Mouse (Mus musculus): ENCODE data around the gene Slc35a3. TPM values are rescaled to one million over a fixed set of nuclear protein-coding genes. Genes with fewer than 3 reads are reported as not detected.

Gene Slc35a3
- polyA plus RNA-seq, 1 experiment from 2014 or later, result 15.3 TPM

GRCm38 (mm10) chr3:116638572-116638971 lies 74.1 kb downstream of the Slc35a3 start:
- Histone ChIP-seq H3K27me3 (replicated peaks; ENCODE audit: control insufficient read depth, insufficient read depth, low read length) (no peaks in the 10 kb centered on the region), H3K4me1 (replicated peaks; ENCODE audit: control insufficient read depth, insufficient read depth, low read length) (no peaks in the 10 kb centered on the region), H3K9ac (ENCODE audit: low read length) (no peak overlapping the region), H3K4me3 (ENCODE audit: low read depth, low read length) (no peak overlapping the region), H3K9me3 (ENCODE audit: control insufficient read depth, low read length) (no peaks in the 10 kb centered on the region), H3K4me2 (ENCODE audit: low read length) (no peak overlapping the region), H3K36me3 (ENCODE audit: control insufficient read depth, insufficient read depth, low read length) (peaks cover 95% of the 10 kb centered on the region), H3K27ac (ENCODE audit: low read depth) (no peak overlapping the region)
- 83% methylated on average over 7 of the region's 7 CpGs for WGBS
- DNase-seq (ENCODE audit: low spot score) (no peak), ATAC-seq (replicated peaks; ENCODE audit: low FRiP score, low TSS enrichment, low read depth) (no peak)

- Histone ChIP-seq H3K27me3 (replicated peaks; ENCODE audit: control insufficient read depth, insufficient read depth, low read length) (no peaks in the 10 kb centered on the region), H3K9ac (ENCODE audit: low read length) (no peak overlapping the region), H3K9me3 (ENCODE audit: control insufficient read depth, low read length) (no peaks in the 10 kb centered on the region), H3K4me2 (ENCODE audit: low read length) (no peak overlapping the region), H3K27ac (ENCODE audit: low read depth) (no peak overlapping the region), H3K4me1 (replicated peaks; ENCODE audit: control insufficient read depth, insufficient read depth, low read length) (no peaks in the 10 kb centered on the region), H3K4me3 (ENCODE audit: low read depth, low read length) (no peak overlapping the region), H3K36me3 (ENCODE audit: control insufficient read depth, insufficient read depth, low read length) (peaks cover 95% of the 10 kb centered on the region)
- WGBS, result 82% methylated on average over 9 of the region's 9 CpGs
- DNase-seq (ENCODE audit: low spot score), result no peak
- ATAC-seq (replicated peaks; ENCODE audit: low FRiP score, low TSS enrichment, low read depth), result no peak; the same call in 1 of the 2 replicates
These were observed 74.7 kb downstream of the Slc35a3 start for GRCm38 (mm10) chr3:116637693-116638476.

- no peak overlapping the region for H3K4me3 ChIP-seq (ENCODE audit: low read depth, low read length)
- no peak overlapping the region for H3K4me2 ChIP-seq (ENCODE audit: low read length)
- H3K9me3 ChIP-seq (ENCODE audit: control insufficient read depth, low read length), result no peaks in the 10 kb centered on the region
- DNase-seq (ENCODE audit: low spot score), result no peak
- H3K4me1 ChIP-seq (replicated peaks; ENCODE audit: control insufficient read depth, insufficient read depth, low read length), result no peaks in the 10 kb centered on the region
- no peak overlapping the region for H3K9ac ChIP-seq (ENCODE audit: low read length)
- ATAC-seq (replicated peaks; ENCODE audit: low FRiP score, low TSS enrichment, low read depth), result no peak
- H3K36me3 ChIP-seq (ENCODE audit: control insufficient read depth, insufficient read depth, low read length), result peaks cover 92% of the 10 kb centered on the region
- H3K27ac ChIP-seq (ENCODE audit: low read depth), result no peak overlapping the region
- WGBS, result 69% methylated on average over 5 of the region's 5 CpGs
- no peaks in the 10 kb centered on the region for H3K27me3 ChIP-seq (replicated peaks; ENCODE audit: control insufficient read depth, insufficient read depth, low read length)
These were observed 76.8 kb downstream of the Slc35a3 start for GRCm38 (mm10) chr3:116635799-116636198.

GRCm38 (mm10) chr3:116634853-116635252 lies 77.8 kb downstream of the Slc35a3 start:
- H3K27ac ChIP-seq (ENCODE audit: low read depth), result no peak overlapping the region
- peaks cover 91% of the 10 kb centered on the region for H3K36me3 ChIP-seq (ENCODE audit: control insufficient read depth, insufficient read depth, low read length)
- ATAC-seq (replicated peaks; ENCODE audit: low FRiP score, low TSS enrichment, low read depth), result no peak
- H3K9ac ChIP-seq (ENCODE audit: low read length), result no peak overlapping the region
- no peak for DNase-seq (ENCODE audit: low spot score)
- H3K9me3 ChIP-seq (ENCODE audit: control insufficient read depth, low read length), result no peaks in the 10 kb centered on the region
- no peak overlapping the region for H3K4me2 ChIP-seq (ENCODE audit: low read length)
- no peak overlapping the region for H3K4me3 ChIP-seq (ENCODE audit: low read depth, low read length)
- no peaks in the 10 kb centered on the region for H3K27me3 ChIP-seq (replicated peaks; ENCODE audit: control insufficient read depth, insufficient read depth, low read length)
- 95% methylated on average over 8 of the region's 8 CpGs for WGBS
- no peaks in the 10 kb centered on the region for H3K4me1 ChIP-seq (replicated peaks; ENCODE audit: control insufficient read depth, insufficient read depth, low read length)

- DNase-seq (ENCODE audit: low spot score), result no peak
- H3K9ac ChIP-seq (ENCODE audit: low read length), result no peak overlapping the region
- 91% methylated on average over 3 of the region's 3 CpGs for WGBS
These were observed 78.5 kb downstream of the Slc35a3 start for GRCm38 (mm10) chr3:116634091-116634490.

GRCm38 (mm10) chr3:116632971-116633370 lies 79.7 kb downstream of the Slc35a3 start:
- Histone ChIP-seq H3K9ac (ENCODE audit: low read length) (no peak overlapping the region), H3K4me1 (replicated peaks; ENCODE audit: control insufficient read depth, insufficient read depth, low read length) (no peaks in the 10 kb centered on the region), H3K4me2 (ENCODE audit: low read length) (no peak overlapping the region), H3K36me3 (ENCODE audit: control insufficient read depth, insufficient read depth, low read length) (peaks cover 85% of the 10 kb centered on the region), H3K4me3 (ENCODE audit: low read depth, low read length) (no peak overlapping the region), H3K27me3 (replicated peaks; ENCODE audit: control insufficient read depth, insufficient read depth, low read length) (no peaks in the 10 kb centered on the region), H3K27ac (ENCODE audit: low read depth) (no peak overlapping the region), H3K9me3 (ENCODE audit: control insufficient read depth, low read length) (no peaks in the 10 kb centered on the region)
- no peak for ATAC-seq (replicated peaks; ENCODE audit: low FRiP score, low TSS enrichment, low read depth)
- DNase-seq (ENCODE audit: low spot score), result no peak
- 95% methylated on average over 3 of the region's 3 CpGs for WGBS

More at GRCm38 (mm10) chr3:116634091-116634490, 78.5 kb downstream of the Slc35a3 start:
- no peak for ATAC-seq (replicated peaks; ENCODE audit: low FRiP score, low TSS enrichment, low read depth)
- H3K36me3 ChIP-seq (ENCODE audit: control insufficient read depth, insufficient read depth, low read length), result peaks cover 84% of the 10 kb centered on the region
- H3K27me3 ChIP-seq (replicated peaks; ENCODE audit: control insufficient read depth, insufficient read depth, low read length), result no peaks in the 10 kb centered on the region
- no peaks in the 10 kb centered on the region for H3K4me1 ChIP-seq (replicated peaks; ENCODE audit: control insufficient read depth, insufficient read depth, low read length)
- H3K4me2 ChIP-seq (ENCODE audit: low read length), result no peak overlapping the region
- H3K27ac ChIP-seq (ENCODE audit: low read depth), result no peak overlapping the region
- no peak overlapping the region for H3K4me3 ChIP-seq (ENCODE audit: low read depth, low read length)
- H3K9me3 ChIP-seq (ENCODE audit: control insufficient read depth, low read length), result no peaks in the 10 kb centered on the region

GRCm38 (mm10) chr3:116631459-116631858 lies 81.2 kb downstream of the Slc35a3 start:
- DNase-seq (ENCODE audit: low spot score), result no peak
- 68% methylated on average over 1 of the region's 1 CpGs for WGBS
- H3K4me2 ChIP-seq (ENCODE audit: low read length), result no peak overlapping the region
- H3K9ac ChIP-seq (ENCODE audit: low read length), result no peak overlapping the region
- no peaks in the 10 kb centered on the region for H3K4me1 ChIP-seq (replicated peaks; ENCODE audit: control insufficient read depth, insufficient read depth, low read length)
- no peak overlapping the region for H3K4me3 ChIP-seq (ENCODE audit: low read depth, low read length)
- no peak for ATAC-seq (replicated peaks; ENCODE audit: low FRiP score, low TSS enrichment, low read depth)
- H3K36me3 ChIP-seq (ENCODE audit: control insufficient read depth, insufficient read depth, low read length), result peaks cover 81% of the 10 kb centered on the region
- H3K27me3 ChIP-seq (replicated peaks; ENCODE audit: control insufficient read depth, insufficient read depth, low read length), result no peaks in the 10 kb centered on the region
- H3K27ac ChIP-seq (ENCODE audit: low read depth), result no peak overlapping the region
- H3K9me3 ChIP-seq (ENCODE audit: control insufficient read depth, low read length), result no peaks in the 10 kb centered on the region

- Histone ChIP-seq H3K4me3 (ENCODE audit: low read depth, low read length) (no peak overlapping the region), H3K9ac (ENCODE audit: low read length) (no peak overlapping the region), H3K9me3 (ENCODE audit: control insufficient read depth, low read length) (no peaks in the 10 kb centered on the region), H3K4me2 (ENCODE audit: low read length) (no peak overlapping the region), H3K36me3 (ENCODE audit: control insufficient read depth, insufficient read depth, low read length) (peaks cover 54% of the 10 kb centered on the region), H3K27me3 (replicated peaks; ENCODE audit: control insufficient read depth, insufficient read depth, low read length) (no peaks in the 10 kb centered on the region), H3K4me1 (replicated peaks; ENCODE audit: control insufficient read depth, insufficient read depth, low read length) (no peaks in the 10 kb centered on the region), H3K27ac (ENCODE audit: low read depth) (no peak overlapping the region)
- no peak for DNase-seq (ENCODE audit: low spot score)
- ATAC-seq (replicated peaks; ENCODE audit: low FRiP score, low TSS enrichment, low read depth), result no peak
- WGBS, result 91% methylated on average over 7 of the region's 7 CpGs
These were observed 90.0 kb downstream of the Slc35a3 start for GRCm38 (mm10) chr3:116622641-116623040.

Measured in intestine, embryonic 14.5 days (tissue).